Mouse (Mus musculus) lung, adult 2 months (tissue): ENCODE results near the gene Dhx32. TPM values are rescaled to one million over a fixed set of nuclear protein-coding genes. Genes with fewer than 3 reads are reported as not detected.

ENCODE experiments used
- DNase-seq: peaks from one replicate; pipeline ENCODE4 v3.0.0; 2022
- H3K4me1 ChIP-seq: fragments of 200-500 bp; 2 replicates; pipeline ENCODE4 v1.6.1; 2011; ENCODE audit warnings: low read length; ENCODE audit not compliant: control insufficient read depth, insufficient read depth
- H3K4me3 ChIP-seq: fragments of 200-500 bp; replicated peaks from 2 replicates; pipeline ENCODE3; 2011; ENCODE audit warnings: low read depth, mild to moderate bottlenecking, control low read depth, low read length; ENCODE audit errors: extremely low read depth
- CTCF ChIP-seq: fragments of 200-500 bp; IDR thresholded peaks from 2 replicates; pipeline ENCODE4 v1.5.1; 2011; ENCODE audit warnings: mild to moderate bottlenecking, low read length, control low read depth; ENCODE audit not compliant: insufficient read depth
- POLR2A ChIP-seq: fragments of 200-500 bp; IDR thresholded peaks from 2 replicates; pipeline ENCODE4 v1.6.1; 2011; ENCODE audit warnings: low read depth, mild to moderate bottlenecking, control low read depth, low read length, borderline replicate concordance; ENCODE audit errors: extremely low read depth
- WGBS: fragments of 180-500 bp; shearing (Covaris S2); methylation state at CpG from one replicate; pipeline ENCODE4 v1.1.7; 2018; 5-methylcytosine and 5-hydroxymethylcytosine counted together
- polyA plus RNA-seq: library from polyadenylated mRNA; depleted of rRNA; stranded (reverse); fragments of >200 nt; gene quantifications from 2 replicates; pipeline ENCODE4 v1.2.3, GENCODE M21; 2012

Dhx32 gene
- polyA plus RNA-seq, 1 experiment: 22.2 TPM

GRCm38 (mm10) chr7:133775796-133776625 lies 6.5 kb downstream of the Dhx32 start:
- WGBS: 4% methylated on average over 37 of the region's 38 CpGs
- no peak for TF ChIP-seq POLR2A
- no peak for TF ChIP-seq CTCF
- no peak for DNase-seq

GRCm38 (mm10) chr7:133775179-133775578 lies 7.3 kb downstream of the Dhx32 start:
- Histone ChIP-seq H3K4me1 (peaks cover 7% of the 10 kb centered on the region), H3K4me3 (no peak overlapping the region)
- DNase-seq: no peak
- WGBS: 56% methylated on average over 5 of the region's 5 CpGs
- TF ChIP-seq POLR2A: no peak
- no peak for TF ChIP-seq CTCF

More at GRCm38 (mm10) chr7:133775796-133776625, 6.5 kb downstream of the Dhx32 start:
- peak overlapping the region; percentile 84 for H3K4me3 ChIP-seq
- peaks cover 7% of the 10 kb centered on the region for H3K4me1 ChIP-seq

DNA sequence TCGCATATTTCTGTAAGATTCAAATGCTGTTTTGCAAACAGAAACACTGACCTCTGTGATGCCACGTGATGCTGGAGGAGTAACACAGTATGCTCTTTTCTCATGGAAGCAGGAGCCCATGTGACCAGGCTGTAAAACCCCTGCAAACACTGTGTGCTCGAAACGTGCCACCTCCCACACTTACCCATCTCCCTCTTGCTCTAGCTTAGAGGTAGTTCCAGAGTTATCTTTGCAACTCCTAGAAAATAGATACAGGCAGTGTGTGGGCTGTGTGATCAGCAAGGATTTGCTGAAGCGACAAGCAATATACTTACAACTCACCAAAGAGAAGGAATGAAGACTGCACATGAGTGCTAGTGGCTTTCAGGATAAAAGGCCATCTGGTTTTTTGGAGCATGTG lies 14.0 kb downstream of the Dhx32 start:
- no peak for TF ChIP-seq CTCF
- TF ChIP-seq POLR2A: no peak
- no peak overlapping the region for H3K4me3 ChIP-seq
- DNase-seq: no peak
- WGBS: 76% methylated on average over 5 of the region's 5 CpGs
- H3K4me1 ChIP-seq: no peaks in the 10 kb centered on the region

DNA sequence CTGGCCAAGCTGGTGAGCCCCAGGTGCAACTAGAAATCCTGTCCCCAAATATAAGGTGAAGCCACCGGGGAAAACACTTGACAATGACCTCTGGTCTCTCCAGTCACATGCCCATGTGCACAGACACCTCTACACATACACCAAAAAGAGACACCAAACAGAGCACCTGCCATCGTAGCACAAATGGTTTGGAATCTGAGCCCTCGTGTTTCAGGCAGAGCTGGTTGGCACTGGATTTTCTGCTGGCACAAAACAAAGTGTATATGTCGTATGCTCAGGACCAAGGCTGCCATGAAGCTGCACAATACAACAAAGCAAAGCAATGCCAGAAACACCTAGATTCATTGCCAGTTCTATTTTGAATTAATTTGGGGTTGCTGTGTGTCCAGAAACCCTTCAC lies 14.5 kb downstream of the Dhx32 start:
- WGBS: 77% methylated on average over 4 of the region's 4 CpGs
- TF ChIP-seq CTCF: no peak
- TF ChIP-seq POLR2A: no peak
- H3K4me1 ChIP-seq: no peaks in the 10 kb centered on the region
- no peak for DNase-seq
- H3K4me3 ChIP-seq: no peak overlapping the region

GRCm38 (mm10) chr7:133765849-133766243 lies 16.7 kb downstream of the Dhx32 start:
- peak; percentile 59 for DNase-seq
- 60% methylated on average over 13 of the region's 13 CpGs for WGBS
- no peak overlapping the region for H3K4me3 ChIP-seq
- no peaks in the 10 kb centered on the region for H3K4me1 ChIP-seq
- TF ChIP-seq POLR2A: no peak
- no peak for TF ChIP-seq CTCF

DNA sequence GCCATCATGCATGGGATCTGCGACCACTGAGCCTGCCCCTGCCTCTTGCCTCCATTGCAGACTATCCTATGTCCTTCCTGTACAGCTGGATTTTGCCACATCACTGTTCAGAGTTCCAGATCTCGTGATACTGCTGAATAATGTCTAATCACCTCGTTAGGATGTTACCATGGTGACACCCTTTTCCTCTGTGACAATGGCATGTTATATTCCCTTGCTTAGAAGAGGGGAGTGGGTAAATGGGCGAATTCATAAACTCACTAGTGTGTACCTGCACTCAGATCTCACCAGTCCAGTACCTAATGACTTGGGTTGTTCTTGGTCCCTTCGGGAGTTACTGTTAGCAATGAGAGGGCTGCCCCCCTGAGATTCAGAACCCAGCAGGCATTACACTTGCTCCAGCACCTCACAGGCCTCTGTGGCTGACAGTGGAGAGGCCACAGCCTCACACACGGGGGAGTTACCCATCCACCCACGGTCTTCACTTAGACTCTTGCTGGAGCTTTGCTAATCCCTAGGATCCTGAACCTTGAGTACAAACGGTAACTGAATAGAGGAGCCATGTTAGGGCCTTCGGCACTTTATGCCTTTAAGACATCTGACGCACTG lies 17.2 kb downstream of the Dhx32 start:
- no peak for DNase-seq
- 68% methylated on average over 10 of the region's 10 CpGs for WGBS
- H3K4me1 ChIP-seq: no peaks in the 10 kb centered on the region

GRCm38 (mm10) chr7:133764425-133764824 lies 18.1 kb downstream of the Dhx32 start:
- DNase-seq: no peak
- WGBS: 86% methylated on average over 2 of the region's 2 CpGs
- TF ChIP-seq POLR2A (no peak), CTCF (no peak)

More for the DNA sequence above, 17.2 kb downstream of the Dhx32 start:
- TF ChIP-seq POLR2A (no peak), CTCF (no peak)
- no peak overlapping the region for H3K4me3 ChIP-seq

GRCm38 (mm10) chr7:133762696-133763095 lies 19.8 kb downstream of the Dhx32 start:
- TF ChIP-seq CTCF (no peak), POLR2A (no peak)
- WGBS: 72% methylated on average over 6 of the region's 6 CpGs

More at GRCm38 (mm10) chr7:133764425-133764824, 18.1 kb downstream of the Dhx32 start:
- Histone ChIP-seq H3K4me1 (no peaks in the 10 kb centered on the region), H3K4me3 (no peak overlapping the region)

GRCm38 (mm10) chr7:133759611-133760353 lies 22.7 kb downstream of the Dhx32 start:
- H3K4me3 ChIP-seq: no peak overlapping the region
- TF ChIP-seq POLR2A: no peak
- no peak for TF ChIP-seq CTCF
- WGBS: 64% methylated on average over 27 of the region's 27 CpGs
- DNase-seq: no peak
- H3K4me1 ChIP-seq: no peaks in the 10 kb centered on the region

More at GRCm38 (mm10) chr7:133762696-133763095, 19.8 kb downstream of the Dhx32 start:
- no peak overlapping the region for H3K4me3 ChIP-seq
- H3K4me1 ChIP-seq: no peaks in the 10 kb centered on the region
- DNase-seq: no peak
